Mouse (Mus musculus) neural tube, embryonic 14.5 days (tissue): ENCODE measurements around the gene Txndc11. TPM values are rescaled to one million over a fixed set of nuclear protein-coding genes. Genes with fewer than 3 reads are reported as not detected.

ENCODE experiments used
- ATAC-seq: fragments of 200-750 bp; cut with Nextera tagmentation; 2 replicates; pipeline ENCODE4 v1.8.0; 2017; ENCODE audit warnings: low read depth, mild to moderate bottlenecking, moderate TSS enrichment, moderate library complexity
- H3K27ac ChIP-seq: fragments of 300-500 bp; sonication (generic); 2 replicates; pipeline ENCODE4 v1.5.1; 2014; ENCODE audit warnings: low read depth, mild to moderate bottlenecking, control low read depth, low read length, moderate library complexity, mixed read lengths
- H3K27me3 ChIP-seq: fragments of 300-500 bp; sonication (generic); 2 replicates; pipeline ENCODE4 v1.6.1; 2014; ENCODE audit warnings: low read length; ENCODE audit not compliant: control insufficient read depth, insufficient read depth
- H3K36me3 ChIP-seq: fragments of 300-500 bp; sonication (generic); 2 replicates; pipeline ENCODE4 v1.6.1; 2014; ENCODE audit warnings: low read length, mixed read lengths; ENCODE audit not compliant: control insufficient read depth, insufficient read depth
- H3K4me1 ChIP-seq: fragments of 300-500 bp; sonication (generic); 2 replicates; pipeline ENCODE4 v1.6.1; 2014; ENCODE audit warnings: low read length; ENCODE audit not compliant: control insufficient read depth, insufficient read depth
- H3K4me2 ChIP-seq: fragments of 300-500 bp; sonication (generic); 2 replicates; pipeline ENCODE4 v1.6.1; 2014; ENCODE audit warnings: mild to moderate bottlenecking, low read depth, low read length, control low read depth
- H3K4me3 ChIP-seq: fragments of 300-500 bp; sonication (generic); 2 replicates; pipeline ENCODE4 v1.5.1; 2014; ENCODE audit warnings: low read depth, low read length, control low read depth, mixed read lengths
- H3K9ac ChIP-seq: fragments of 300-500 bp; sonication (generic); replicated peaks from 2 replicates; pipeline ENCODE4 v1.6.1; 2014; ENCODE audit warnings: low read depth, mild to moderate bottlenecking, control low read depth, low read length, mixed read lengths
- H3K9me3 ChIP-seq: fragments of 300-500 bp; sonication (generic); 2 replicates; pipeline ENCODE4 v1.6.1; 2016; ENCODE audit warnings: low read length; ENCODE audit not compliant: control insufficient read depth
- WGBS: fragments of 180-500 bp; shearing (Covaris S2); extraction: QIAGEN DNeasy Blood & Tissue Kit; methylation state at CpG from one replicate; pipeline ENCODE4 v1.1.7; 2014; 5-methylcytosine and 5-hydroxymethylcytosine counted together
- polyA plus RNA-seq: library from polyadenylated mRNA; unstranded; fragments of >200 nt; fragmentation: Nextera tagmentation; extraction: Ambion mirVana; gene quantifications from 2 replicates; pipeline ENCODE4 v1.2.1, GENCODE M21; 2014

The Txndc11 gene
- polyA plus RNA-seq, 1 experiment from 2014 or later = 33.0 TPM

DNA sequence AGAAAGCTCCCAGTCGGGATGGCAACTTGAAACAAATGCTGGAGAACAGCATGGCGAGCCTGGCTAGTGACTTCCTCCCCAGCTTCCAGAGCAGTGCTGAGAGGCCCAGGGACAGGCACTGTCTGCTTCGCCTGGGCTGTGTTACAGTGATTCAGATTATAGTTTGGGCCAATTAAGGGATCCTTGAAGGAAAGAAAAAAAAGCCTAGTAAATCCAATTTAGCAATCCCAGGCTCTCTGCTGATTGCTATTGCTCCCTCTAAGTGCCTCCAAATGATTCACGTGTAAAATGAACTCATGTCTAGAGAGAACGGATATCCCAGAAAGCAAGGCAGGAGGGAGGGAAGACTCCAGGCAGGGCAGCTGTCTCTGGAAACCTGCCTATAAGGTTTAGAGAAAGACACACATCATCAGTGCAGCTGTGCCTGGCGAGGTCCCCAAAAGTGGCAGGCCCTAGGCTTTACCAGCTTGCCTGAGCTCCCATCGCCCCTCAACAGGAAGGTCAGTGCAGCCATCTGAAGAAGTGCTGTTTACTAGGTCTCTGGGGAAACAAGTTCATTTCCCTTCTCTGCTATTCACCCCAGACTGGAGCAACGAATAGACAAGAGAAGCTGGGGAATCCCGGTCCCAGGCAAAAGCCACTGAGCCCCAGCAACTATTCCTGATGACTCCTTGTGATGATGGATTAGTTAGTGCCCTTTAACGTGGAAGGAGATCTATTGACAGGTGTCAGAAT, 43.4 kb downstream of the Txndc11 start:
- H3K4me1 ChIP-seq = no peaks in the 10 kb centered on the region
- no peaks in the 10 kb centered on the region for H3K9me3 ChIP-seq
- no peaks in the 10 kb centered on the region for H3K27me3 ChIP-seq
- H3K27ac ChIP-seq = no peak overlapping the region
- WGBS = 88% methylated on average over 10 of the region's 10 CpGs
- no peak for ATAC-seq
- H3K36me3 ChIP-seq = peaks cover 29% of the 10 kb centered on the region
- no peak overlapping the region for H3K4me2 ChIP-seq
- no peak overlapping the region for H3K4me3 ChIP-seq
- H3K9ac ChIP-seq = no peak overlapping the region

DNA sequence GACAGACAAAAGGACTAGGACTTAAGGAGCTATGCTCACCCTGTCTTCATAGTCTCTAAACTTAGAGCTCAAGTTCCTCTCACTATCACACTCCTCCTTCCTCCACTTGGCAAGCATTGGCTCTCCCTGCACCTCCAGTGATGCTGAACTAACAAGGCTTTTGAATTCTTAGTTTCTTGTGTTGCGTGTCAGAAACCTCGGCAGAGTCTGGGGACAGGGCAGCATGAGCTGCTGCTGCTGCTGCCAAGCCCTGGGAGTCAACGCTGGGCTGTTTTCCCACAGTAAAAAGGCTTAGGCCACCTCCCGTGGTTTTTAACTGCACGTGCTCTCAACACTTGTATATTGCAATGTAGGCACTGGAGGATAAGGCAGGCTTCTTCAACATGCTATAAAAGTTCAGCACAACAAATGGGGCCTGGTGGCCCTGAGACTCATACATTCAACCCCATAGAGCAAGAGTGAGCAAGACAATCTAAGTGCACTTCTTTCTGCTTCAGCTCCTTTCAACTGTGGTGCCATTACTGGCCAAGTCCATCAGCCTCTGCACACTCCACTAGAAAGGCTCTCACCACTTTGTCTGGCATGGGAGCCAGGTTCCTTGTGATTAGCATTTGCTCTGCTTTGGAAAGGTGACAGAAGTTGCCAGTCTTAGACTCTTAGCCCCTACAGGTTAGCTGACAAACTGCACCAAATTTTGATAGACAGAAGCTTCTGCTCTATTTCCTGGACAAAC, 47.4 kb downstream of the Txndc11 start:
- no peak overlapping the region for H3K4me3 ChIP-seq
- H3K36me3 ChIP-seq = peaks cover 48% of the 10 kb centered on the region
- WGBS = 38% methylated on average over 5 of the region's 5 CpGs
- H3K27me3 ChIP-seq = no peaks in the 10 kb centered on the region
- no peak overlapping the region for H3K4me2 ChIP-seq
- no peak overlapping the region for H3K9ac ChIP-seq
- H3K27ac ChIP-seq = no peak overlapping the region
- ATAC-seq = peak; percentile 86
- no peaks in the 10 kb centered on the region for H3K9me3 ChIP-seq
- H3K4me1 ChIP-seq = no peaks in the 10 kb centered on the region

DNA sequence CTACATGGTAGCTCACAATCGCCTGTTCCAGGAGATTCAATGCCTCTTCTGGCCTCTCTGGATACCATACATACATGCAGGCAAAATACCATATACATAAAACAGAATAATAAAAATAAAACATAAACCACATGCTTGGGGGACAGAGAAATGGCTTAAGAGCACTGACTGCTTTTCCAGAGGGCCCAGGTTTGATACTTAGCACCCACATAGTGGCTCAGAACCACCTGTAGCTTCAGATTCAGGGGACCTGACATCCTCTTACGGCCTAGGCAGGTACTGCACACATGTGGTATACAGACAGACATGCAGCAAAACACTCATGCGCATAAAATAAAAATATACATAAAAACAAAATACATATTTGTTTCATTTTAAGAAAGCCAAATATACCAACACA, 48.2 kb downstream of the Txndc11 start:
- Histone ChIP-seq H3K4me2 (no peak overlapping the region), H3K4me1 (no peaks in the 10 kb centered on the region), H3K27me3 (no peaks in the 10 kb centered on the region), H3K9ac (no peak overlapping the region), H3K27ac (no peak overlapping the region), H3K9me3 (no peaks in the 10 kb centered on the region), H3K36me3 (peaks cover 46% of the 10 kb centered on the region), H3K4me3 (no peak overlapping the region)
- WGBS = 92% methylated on average over 3 of the region's 3 CpGs
- ATAC-seq = no peak

DNA sequence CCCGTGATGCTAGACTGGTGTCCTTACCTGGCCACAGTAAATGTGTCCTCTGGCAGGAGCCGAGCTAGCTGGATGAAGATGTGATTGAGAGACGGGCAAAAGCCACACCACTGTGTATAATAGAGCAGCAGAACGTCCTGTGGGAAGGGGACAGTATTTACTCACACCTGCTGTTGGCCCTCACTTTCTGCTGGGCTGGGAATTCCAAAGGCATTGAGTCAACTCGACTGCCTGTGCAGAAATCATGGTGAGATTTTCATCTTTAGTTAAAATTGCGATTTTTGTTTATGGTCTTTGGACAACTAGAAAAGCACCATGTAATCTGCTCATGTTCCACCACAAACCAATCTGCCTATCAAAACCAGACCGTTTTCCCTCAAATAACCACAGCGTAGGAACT, 50.3 kb downstream of the Txndc11 start:
- Histone ChIP-seq H3K36me3 (peaks cover 30% of the 10 kb centered on the region), H3K9ac (no peak overlapping the region), H3K4me1 (no peaks in the 10 kb centered on the region), H3K4me3 (no peak overlapping the region), H3K9me3 (no peaks in the 10 kb centered on the region), H3K27me3 (no peaks in the 10 kb centered on the region), H3K4me2 (no peak overlapping the region), H3K27ac (no peak overlapping the region)
- WGBS = 94% methylated on average over 8 of the region's 8 CpGs
- ATAC-seq = no peak

DNA sequence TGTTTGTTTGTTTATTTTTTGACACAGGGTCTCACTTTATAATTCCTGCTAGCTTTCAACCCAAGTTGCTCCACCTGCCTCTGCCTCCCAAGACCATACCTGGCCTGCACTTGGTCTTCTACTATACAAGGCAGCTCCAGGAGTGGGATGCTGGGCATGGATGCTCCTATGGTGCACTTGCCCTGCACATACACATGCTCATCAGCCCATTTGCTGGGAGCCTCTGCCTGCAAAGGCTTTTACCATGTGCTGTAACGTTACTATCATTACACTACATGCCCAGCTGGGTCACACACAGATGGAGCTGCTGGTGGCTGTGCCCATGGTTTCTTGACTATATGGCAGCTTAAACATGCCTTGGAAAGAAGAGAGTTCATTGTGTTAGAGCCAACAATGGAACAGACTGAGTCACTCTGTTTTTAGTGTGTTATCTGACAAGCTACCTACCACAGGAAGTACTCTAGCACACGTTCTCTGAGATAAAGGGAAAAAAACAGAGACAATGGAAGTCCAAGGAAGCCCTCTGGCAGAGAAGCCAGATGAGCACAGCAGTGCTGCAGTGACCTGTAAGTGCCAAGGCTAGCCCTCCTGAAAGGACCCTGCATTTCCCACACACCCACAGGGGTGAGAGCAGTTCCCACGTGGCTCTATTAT, 56.1 kb downstream of the Txndc11 start:
- peaks cover 47% of the 10 kb centered on the region for H3K36me3 ChIP-seq
- no peaks in the 10 kb centered on the region for H3K4me1 ChIP-seq
- 76% methylated on average over 3 of the region's 3 CpGs for WGBS

DNA sequence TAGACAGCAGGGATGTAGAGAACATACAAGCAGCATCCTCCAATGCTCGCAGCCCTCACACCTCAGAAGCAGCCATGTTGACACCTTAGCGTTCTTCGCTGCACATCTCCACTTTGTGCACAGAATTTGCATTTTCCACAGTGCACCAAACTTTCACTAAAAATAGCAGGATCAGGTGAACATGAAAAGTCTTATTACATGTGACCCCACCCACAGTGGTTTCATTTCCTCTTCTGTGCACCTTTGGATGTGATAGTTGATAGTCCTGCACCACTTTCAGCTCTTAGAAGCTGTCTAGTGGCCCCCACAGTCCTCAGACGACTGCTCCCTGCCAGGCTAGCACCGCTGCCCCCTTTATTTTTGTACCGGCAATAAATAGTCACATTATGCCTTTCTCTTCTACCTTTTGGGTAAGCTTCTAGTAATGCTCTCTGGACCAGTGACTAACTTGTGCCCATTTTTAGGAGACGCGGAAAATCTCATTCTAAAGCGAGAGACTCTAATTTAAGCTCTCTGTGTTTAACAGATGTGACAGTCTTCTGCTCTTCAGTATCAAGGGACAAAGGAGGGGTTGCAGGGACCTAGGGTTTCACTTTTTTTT, 56.7 kb downstream of the Txndc11 start:
- WGBS = 88% methylated on average over 9 of the region's 9 CpGs
- no peak for ATAC-seq
- Histone ChIP-seq H3K9me3 (no peaks in the 10 kb centered on the region), H3K36me3 (peaks cover 45% of the 10 kb centered on the region; the same call in 1 of the 2 replicates), H3K27me3 (no peaks in the 10 kb centered on the region), H3K4me3 (no peak overlapping the region), H3K4me1 (no peaks in the 10 kb centered on the region; the same call in 1 of the 2 replicates), H3K9ac (no peak overlapping the region), H3K4me2 (no peak overlapping the region), H3K27ac (no peak overlapping the region)

More for the DNA sequence above, 56.1 kb downstream of the Txndc11 start:
- Histone ChIP-seq H3K4me2 (no peak overlapping the region), H3K27me3 (no peaks in the 10 kb centered on the region), H3K27ac (no peak overlapping the region), H3K4me3 (no peak overlapping the region), H3K9me3 (no peaks in the 10 kb centered on the region), H3K9ac (no peak overlapping the region)
- no peak for ATAC-seq

DNA sequence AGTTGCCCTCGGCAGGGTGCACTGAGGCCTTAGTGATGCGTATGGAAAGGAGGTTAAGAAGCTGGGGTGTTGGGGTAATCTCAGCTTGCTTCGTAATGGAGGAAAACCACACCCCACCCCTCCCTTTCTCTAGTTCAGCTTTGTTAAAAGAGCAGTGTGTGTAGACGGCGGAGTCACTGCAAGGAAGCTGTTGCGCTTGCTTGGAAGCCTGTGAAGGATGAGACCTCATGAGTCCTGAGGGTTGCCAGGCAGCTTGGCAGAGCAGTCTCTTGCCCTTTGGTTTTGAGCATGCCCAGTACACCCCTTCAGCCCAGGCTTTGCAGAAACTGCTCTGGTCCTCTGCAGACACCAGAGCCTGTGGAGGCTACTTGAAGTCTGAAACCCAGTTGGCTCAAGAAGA, 61.4 kb downstream of the Txndc11 start:
- Histone ChIP-seq H3K9me3 (no peaks in the 10 kb centered on the region), H3K27me3 (no peaks in the 10 kb centered on the region), H3K4me1 (peaks cover 25% of the 10 kb centered on the region), H3K27ac (no peak overlapping the region), H3K36me3 (peaks cover 40% of the 10 kb centered on the region), H3K4me3 (no peak overlapping the region), H3K9ac (no peak overlapping the region), H3K4me2 (no peak overlapping the region)
- WGBS = 73% methylated on average over 6 of the region's 6 CpGs
- no peak for ATAC-seq

DNA sequence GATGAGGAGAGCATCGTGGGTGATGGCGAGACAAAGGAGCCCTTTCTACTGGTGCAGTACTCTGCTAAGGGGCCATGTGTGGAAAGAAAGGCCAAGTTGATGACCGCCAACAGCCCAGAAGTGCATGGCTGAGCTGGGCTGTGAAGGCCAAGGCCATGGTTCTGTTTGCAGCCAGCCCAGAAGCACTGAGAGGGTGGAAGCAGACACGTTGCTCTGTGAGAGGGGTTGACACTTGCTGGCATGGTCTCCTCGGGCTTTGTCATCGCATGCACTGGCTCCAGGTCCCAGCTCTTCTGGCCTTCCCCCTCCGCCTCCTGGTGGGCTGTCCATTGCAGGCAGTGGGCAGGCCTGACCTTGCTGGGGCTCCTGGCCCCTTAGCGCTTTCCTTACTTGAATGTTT, 62.0 kb downstream of the Txndc11 start:
- H3K27me3 ChIP-seq = no peaks in the 10 kb centered on the region
- H3K9me3 ChIP-seq = no peaks in the 10 kb centered on the region
- 86% methylated on average over 8 of the region's 8 CpGs for WGBS
- peaks cover 31% of the 10 kb centered on the region for H3K4me1 ChIP-seq
- no peak for ATAC-seq
- H3K4me3 ChIP-seq = no peak overlapping the region
- no peak overlapping the region for H3K9ac ChIP-seq
- no peak overlapping the region for H3K4me2 ChIP-seq
- H3K36me3 ChIP-seq = peaks cover 39% of the 10 kb centered on the region
- no peak overlapping the region for H3K27ac ChIP-seq
